Mouse (Mus musculus) CH12.LX (cell line): Measurements from ENCODE around the gene Zmynd8. TPM values are rescaled to one million over a fixed set of nuclear protein-coding genes. Genes with fewer than 3 reads are reported as not detected.

ENCODE experiments used
- DNase-seq: peaks from one replicate; pipeline ENCODE4 v3.0.0-alpha.2; 2013; ENCODE audit errors: extremely low read depth
- H3K27ac ChIP-seq: 2 replicates; pipeline ENCODE4 v1.5.1; 2012; ENCODE audit warnings: low read depth, mild to moderate bottlenecking, control low read depth, moderate library complexity; ENCODE audit not compliant: insufficient read depth
- H3K27me3 ChIP-seq: replicated peaks from 2 replicates; pipeline ENCODE3; 2012; ENCODE audit warnings: inconsistent platforms
- H3K36me3 ChIP-seq, 2 experiments: replicated peaks in 1 of 2; 2 replicates each; pipeline versions ENCODE3 to v1.6.1; 2012; ENCODE audit warnings: inconsistent platforms in 1 of 2, low read length in 1 of 2, mild to moderate bottlenecking in 1 of 2, mixed read lengths in 1 of 2, moderate library complexity in 1 of 2; ENCODE audit not compliant: control insufficient read depth in 1 of 2, insufficient read depth in 1 of 2
- H3K4me1 ChIP-seq, 2 experiments: 2 replicates each; pipeline ENCODE4 v1.6.1; 2012; ENCODE audit warnings: inconsistent platforms in 1 of 2, moderate library complexity in 1 of 2; ENCODE audit not compliant: insufficient read depth in 2 of 2, control insufficient read depth in 1 of 2
- H3K4me2 ChIP-seq: 2 replicates; pipeline ENCODE4 v1.6.1; 2012; ENCODE audit warnings: low read depth, mild to moderate bottlenecking, control low read depth; ENCODE audit not compliant: poor library complexity, insufficient read depth, severe bottlenecking
- H3K4me3 ChIP-seq, 3 experiments: fragments of 150-350 bp in 1 of 3; sonication (generic) in 1 of 3; replicated peaks in 1 of 3; 2 replicates each; pipeline versions ENCODE3 to v1.5.1; 2011 to 2012; ENCODE audit warnings: low read depth in 2 of 3, low read length in 2 of 3, mild to moderate bottlenecking in 2 of 3, moderate library complexity in 2 of 3, control low read depth in 1 of 3, improper control_type of control experiment in 1 of 3, inconsistent platforms in 1 of 3, mixed read lengths in 1 of 3; ENCODE audit not compliant: poor library complexity in 1 of 3
- H3K79me2 ChIP-seq: replicated peaks from 2 replicates; pipeline ENCODE4 v1.6.1; 2012; ENCODE audit warnings: mild to moderate bottlenecking, moderate library complexity; ENCODE audit not compliant: control insufficient read depth, poor library complexity, insufficient read depth, severe bottlenecking; ENCODE audit errors: extremely low read depth
- H3K9ac ChIP-seq: 2 replicates; pipeline ENCODE4 v1.6.1; 2012; ENCODE audit warnings: low read depth, mild to moderate bottlenecking, control low read depth, moderate library complexity; ENCODE audit not compliant: insufficient read depth
- H3K9me3 ChIP-seq: replicated peaks from 2 replicates; pipeline ENCODE3; 2012; ENCODE audit warnings: low read length, inconsistent platforms, mixed read lengths
- BHLHE40 ChIP-seq: IDR thresholded peaks from 2 replicates; pipeline ENCODE4 v1.6.1; 2011; ENCODE audit warnings: mild to moderate bottlenecking, low read depth, low read length, improper control_type of control experiment
- CHD2 ChIP-seq: IDR thresholded peaks from 2 replicates; pipeline ENCODE4 v1.6.1; 2011; ENCODE audit warnings: low read length, improper control_type of control experiment
- CTCF ChIP-seq, 2 experiments: IDR thresholded peaks in 1 of 2; conservative IDR thresholded peaks in 1 of 2; 2 replicates each; pipeline ENCODE4 v1.5.1; 2011 to 2012; ENCODE audit warnings: low read depth in 2 of 2, low read length in 2 of 2, improper control_type of control experiment in 1 of 2, inconsistent platforms in 1 of 2, mild to moderate bottlenecking in 1 of 2, moderate library complexity in 1 of 2
- E2F4 ChIP-seq: IDR thresholded peaks from 2 replicates; pipeline ENCODE4 v1.6.1; 2011; ENCODE audit warnings: low read depth, low read length, improper control_type of control experiment; ENCODE audit not compliant: insufficient replicate concordance
- ELF1 ChIP-seq: IDR thresholded peaks from 2 replicates; pipeline ENCODE4 v1.6.1; 2014; ENCODE audit warnings: low read depth, mild to moderate bottlenecking, inconsistent platforms, low read length, improper control_type of control experiment
- EP300 ChIP-seq: IDR thresholded peaks from 2 replicates; pipeline ENCODE4 v1.6.1; 2011; ENCODE audit warnings: low read length, improper control_type of control experiment
- ETS1 ChIP-seq: conservative IDR thresholded peaks from 2 replicates; pipeline ENCODE4 v1.6.1; 2012; ENCODE audit warnings: low read depth, mild to moderate bottlenecking, inconsistent platforms, low read length, improper control_type of control experiment, moderate library complexity
- GABPA ChIP-seq: IDR thresholded peaks from 2 replicates; pipeline ENCODE4 v1.6.1; 2012; ENCODE audit warnings: low read depth, low read length, improper control_type of control experiment, inconsistent platforms; ENCODE audit not compliant: insufficient replicate concordance
- HCFC1 ChIP-seq: IDR thresholded peaks from 2 replicates; pipeline ENCODE4 v1.6.1; 2012; ENCODE audit warnings: low read depth, mild to moderate bottlenecking, inconsistent platforms, low read length, improper control_type of control experiment
- JUN ChIP-seq: IDR thresholded peaks from 2 replicates; pipeline ENCODE4 v1.6.1; 2011; ENCODE audit warnings: low read depth, mild to moderate bottlenecking, low read length, improper control_type of control experiment, moderate library complexity; ENCODE audit not compliant: insufficient read depth
- KAT2A ChIP-seq: IDR thresholded peaks from 2 replicates; pipeline ENCODE4 v1.6.1; 2012; ENCODE audit warnings: low read length, improper control_type of control experiment, inconsistent platforms; ENCODE audit not compliant: insufficient replicate concordance
- MEF2A ChIP-seq: IDR thresholded peaks from 2 replicates; pipeline ENCODE4 v1.6.1; 2014; ENCODE audit warnings: low read depth, mild to moderate bottlenecking, inconsistent platforms, low read length, improper control_type of control experiment, borderline replicate concordance
- MXI1 ChIP-seq: IDR thresholded peaks from 2 replicates; pipeline ENCODE4 v1.6.1; 2011; ENCODE audit warnings: mild to moderate bottlenecking, low read depth, low read length, improper control_type of control experiment
- MYC ChIP-seq: IDR thresholded peaks from 2 replicates; pipeline ENCODE4 v1.6.1; 2011; ENCODE audit warnings: low read depth, mild to moderate bottlenecking, improper control_type of control experiment, low read length
- PAX5 ChIP-seq: IDR thresholded peaks from 2 replicates; pipeline ENCODE4 v1.6.1; 2012; ENCODE audit warnings: low read length, inconsistent platforms, mixed read lengths
- POLR2A ChIP-seq: IDR thresholded peaks from 2 replicates; pipeline ENCODE4 v1.6.1; 2011; ENCODE audit warnings: low read depth, mild to moderate bottlenecking, improper control_type of control experiment, low read length
- POLR2AphosphoS2 ChIP-seq: IDR thresholded peaks from 2 replicates; pipeline ENCODE4 v1.6.1; 2011; ENCODE audit warnings: low read depth, low read length, improper control_type of control experiment
- RCOR1 ChIP-seq: conservative IDR thresholded peaks from 2 replicates; pipeline ENCODE4 v1.6.1; 2012; ENCODE audit warnings: low read depth, mild to moderate bottlenecking, inconsistent platforms, low read length, improper control_type of control experiment
- SIN3A ChIP-seq: IDR thresholded peaks from 2 replicates; pipeline ENCODE4 v1.6.1; 2012; ENCODE audit warnings: low read length, improper control_type of control experiment, inconsistent platforms
- SMC3 ChIP-seq: IDR thresholded peaks from 2 replicates; pipeline ENCODE4 v1.6.1; 2011; ENCODE audit warnings: low read depth, low read length, improper control_type of control experiment
- TBP ChIP-seq: conservative IDR thresholded peaks from 2 replicates; pipeline ENCODE4 v1.6.1; 2011; ENCODE audit warnings: low read depth, low read length, improper control_type of control experiment
- TCF12 ChIP-seq: IDR thresholded peaks from 2 replicates; pipeline ENCODE4 v1.6.1; 2014; ENCODE audit warnings: low read depth, mild to moderate bottlenecking, inconsistent platforms, low read length, improper control_type of control experiment
- UBTF ChIP-seq: IDR thresholded peaks from 2 replicates; pipeline ENCODE4 v1.6.1; 2012; ENCODE audit warnings: low read depth, mild to moderate bottlenecking, inconsistent platforms, low read length, improper control_type of control experiment, moderate library complexity
- USF2 ChIP-seq: conservative IDR thresholded peaks from 2 replicates; pipeline ENCODE4 v1.6.1; 2011; ENCODE audit warnings: low read depth, low read length, improper control_type of control experiment
- ZMIZ1 ChIP-seq: IDR thresholded peaks from 2 replicates; pipeline ENCODE4 v1.6.1; 2012; ENCODE audit warnings: low read depth, mild to moderate bottlenecking, inconsistent platforms, low read length, improper control_type of control experiment
- ZNF384 ChIP-seq: IDR thresholded peaks from 2 replicates; pipeline ENCODE4 v1.6.1; 2012; ENCODE audit warnings: low read depth, low read length, improper control_type of control experiment, inconsistent platforms
- dilution Hi-C: fragments of 300-500 bp; cut with MboI; formaldehyde crosslinking; loops from 2 replicates; pipeline ENCODE4 v1.14.3; 2020; ENCODE audit warnings: low sequenced_read_pairs; ENCODE audit not compliant: extremely low pct_unique_long_range_greater_than_20kb, extremely low pct_ligation_motif_present
- in situ Hi-C: fragments of 300-500 bp; cut with MboI; formaldehyde crosslinking; loops from 3 replicates; pipeline ENCODE4 v1.14.3; 2019; ENCODE audit warnings: low sequenced_read_pairs, low pct_ligation_motif_present, low pct_unique_long_range_greater_than_20kb, mixed read lengths
- polyA plus RNA-seq: library from polyadenylated mRNA; unstranded; fragments of >175 nt; gene quantifications from 2 replicates; pipeline ENCODE4 v1.2.1, GENCODE M21; 2012; ENCODE audit warnings: low read depth; ENCODE audit not compliant: insufficient read length
- total RNA-seq, 2 experiments: library from RNA; depleted of rRNA; stranded (reverse); fragments of 300-350 nt in 1 of 2; fragments of >200 nt in 1 of 2; gene quantifications; 2 replicates each; pipeline ENCODE4 v1.2.3; 2012 to 2014

Gene Zmynd8
- total and polyA plus RNA-seq, 3 experiments, result 33.6 to 84.5 (median 35.1) TPM

DNA sequence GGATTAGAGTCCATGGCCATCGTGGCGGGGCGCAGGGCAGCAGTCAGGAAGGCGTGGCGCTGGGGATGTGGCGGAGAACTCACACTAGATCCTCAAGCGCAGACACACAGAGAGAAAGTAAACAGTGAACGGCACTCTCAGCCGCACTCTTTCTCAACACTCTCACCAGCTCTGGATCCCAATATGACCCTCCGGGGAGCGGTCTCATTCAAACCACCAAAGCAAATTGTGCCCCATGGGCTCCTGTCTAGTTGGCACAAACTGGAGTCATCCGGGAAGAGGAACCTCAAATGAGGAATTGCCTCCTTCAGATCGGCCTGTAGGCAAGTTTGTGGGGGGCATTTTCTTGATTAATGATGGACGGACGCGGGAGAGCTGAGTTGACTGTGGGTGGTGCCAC is 28.9 kb upstream of the Zmynd8 start:
- Histone ChIP-seq H3K79me2 (no peaks in the 10 kb centered on the region), H3K9ac (no peak overlapping the region), H3K4me1 (peaks cover 7 to 21% of the 10 kb centered on the region in 2 experiments; a peak in 3 of 4 replicates), H3K27me3 (no peaks in the 10 kb centered on the region), H3K4me2 (no peak overlapping the region), H3K9me3 (peaks cover 7% of the 10 kb centered on the region), H3K27ac (no peak overlapping the region), H3K4me3 (no peak overlapping the region), H3K36me3 (no peaks in the 10 kb centered on the region)
- DNase-seq, result no peak
- dilution Hi-C loops (no loop called here), in situ Hi-C loops (no loop called here)
- TF ChIP-seq PAX5 (no peak), CTCF (conservative IDR thresholded peaks at IDR 0.05 in 1 of 2, IDR thresholded peaks at IDR 0.05 in 1 of 2; ENCODE audit: low read depth in 2 of 2, low read length in 2 of 2) (no peak), EP300 (no peak), MXI1 (no peak), BHLHE40 (no peak), ELF1 (no peak), GABPA (no peak), TBP (no peak), UBTF (no peak), TCF12 (no peak), MYC (no peak), MEF2A (no peak), CHD2 (no peak), POLR2A (no peak), ZNF384 (no peak), ETS1 (no peak), SMC3 (no peak), ZMIZ1 (no peak)

DNA sequence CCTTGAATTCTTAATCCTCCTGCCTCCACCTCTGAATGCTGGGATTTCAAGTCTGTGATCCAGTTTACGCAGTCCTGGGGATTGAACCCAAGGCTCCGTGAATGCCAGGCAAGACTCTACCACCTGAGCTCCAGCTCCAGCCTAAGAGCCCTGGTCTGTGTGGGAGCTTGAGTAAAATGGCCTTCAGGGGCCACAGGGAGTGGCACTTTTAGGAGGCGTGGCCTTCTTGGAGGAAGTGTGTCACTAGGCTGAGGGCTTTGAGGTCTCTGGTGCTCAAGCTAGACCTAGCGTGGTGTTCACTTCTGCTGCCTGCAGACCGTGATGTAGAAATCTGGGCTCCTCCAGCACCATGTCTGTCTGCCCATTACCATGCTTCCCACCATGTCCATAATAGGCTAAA is 27.4 kb upstream of the Zmynd8 start:
- peaks cover 11 to 32% of the 10 kb centered on the region in 2 experiments for H3K4me1 ChIP-seq
- H3K36me3 ChIP-seq, result no peaks in the 10 kb centered on the region
- peaks cover 7% of the 10 kb centered on the region for H3K9me3 ChIP-seq
- TF ChIP-seq USF2 (no peak), MXI1 (no peak), POLR2AphosphoS2 (no peak), PAX5 (no peak), ZNF384 (no peak), TCF12 (no peak), E2F4 (no peak), JUN (no peak), RCOR1 (no peak), ZMIZ1 (no peak), SIN3A (no peak), KAT2A (no peak), HCFC1 (no peak)
- in situ Hi-C loops, result no loop called here
- DNase-seq, result no peak
- no peak overlapping the region for H3K27ac ChIP-seq
- H3K9ac ChIP-seq, result no peak overlapping the region
- H3K79me2 ChIP-seq, result no peaks in the 10 kb centered on the region
- H3K4me2 ChIP-seq, result no peak overlapping the region
- dilution Hi-C loops, result no loop called here
- H3K4me3 ChIP-seq, result no peak overlapping the region
- H3K27me3 ChIP-seq, result no peaks in the 10 kb centered on the region
